Mouse (Mus musculus) heart, embryonic 11.5 days (tissue): Measurements from ENCODE around the gene Tmem56. TPM values are rescaled to one million over a fixed set of nuclear protein-coding genes. Genes with fewer than 3 reads are reported as not detected.

ENCODE experiments used
- ATAC-seq: fragments of 200-750 bp; cut with Nextera tagmentation; replicated peaks from 2 replicates; pipeline ENCODE4 v1.8.0; 2017; ENCODE audit warnings: moderate library complexity; ENCODE audit not compliant: insufficient number of reproducible peaks, low FRiP score, low TSS enrichment
- H3K27ac ChIP-seq: fragments of 300-500 bp; sonication (generic); 2 replicates; pipeline ENCODE4 v1.5.1; 2014; ENCODE audit warnings: mild to moderate bottlenecking, low read depth, low read length
- H3K27me3 ChIP-seq: fragments of 300-500 bp; sonication (generic); 2 replicates; pipeline ENCODE4 v1.6.1; 2014; ENCODE audit warnings: mild to moderate bottlenecking, low read length, mixed read lengths; ENCODE audit not compliant: control insufficient read depth, insufficient read depth
- H3K36me3 ChIP-seq: fragments of 300-500 bp; sonication (generic); 2 replicates; pipeline ENCODE4 v1.6.1; 2014; ENCODE audit warnings: mild to moderate bottlenecking, low read length, moderate library complexity, mixed read lengths; ENCODE audit not compliant: control insufficient read depth, insufficient read depth
- H3K4me1 ChIP-seq: fragments of 300-500 bp; sonication (generic); 2 replicates; pipeline ENCODE4 v1.6.1; 2014; ENCODE audit warnings: low read length; ENCODE audit not compliant: control insufficient read depth, insufficient read depth
- H3K4me2 ChIP-seq: fragments of 300-500 bp; sonication (generic); 2 replicates; pipeline ENCODE4 v1.6.1; 2014; ENCODE audit warnings: mild to moderate bottlenecking, moderate library complexity
- H3K4me3 ChIP-seq: fragments of 300-500 bp; sonication (generic); 2 replicates; pipeline ENCODE4 v1.5.1; 2014; ENCODE audit warnings: low read depth, low read length
- H3K9ac ChIP-seq: fragments of 300-500 bp; sonication (generic); 2 replicates; pipeline ENCODE4 v1.6.1; 2014; ENCODE audit warnings: mild to moderate bottlenecking, low read depth, low read length, moderate library complexity
- H3K9me3 ChIP-seq: fragments of 300-500 bp; sonication (generic); replicated peaks from 2 replicates; pipeline ENCODE4 v1.6.1; 2016; ENCODE audit warnings: low read length; ENCODE audit not compliant: control insufficient read depth
- WGBS: fragments of 180-500 bp; shearing (Covaris S2); extraction: QIAGEN DNeasy Blood & Tissue Kit; methylation state at CpG from one replicate; pipeline ENCODE4 v1.1.7; 2014; ENCODE audit not compliant: insufficient replicate concordance; 5-methylcytosine and 5-hydroxymethylcytosine counted together
- polyA plus RNA-seq: library from polyadenylated mRNA; unstranded; fragments of >200 nt; fragmentation: Nextera tagmentation; extraction: Ambion mirVana; gene quantifications from 2 replicates; pipeline ENCODE4 v1.2.1, GENCODE M21; 2014

Gene Tmem56
- polyA plus RNA-seq, 1 experiment from 2014 or later = 2.5 TPM

DNA sequence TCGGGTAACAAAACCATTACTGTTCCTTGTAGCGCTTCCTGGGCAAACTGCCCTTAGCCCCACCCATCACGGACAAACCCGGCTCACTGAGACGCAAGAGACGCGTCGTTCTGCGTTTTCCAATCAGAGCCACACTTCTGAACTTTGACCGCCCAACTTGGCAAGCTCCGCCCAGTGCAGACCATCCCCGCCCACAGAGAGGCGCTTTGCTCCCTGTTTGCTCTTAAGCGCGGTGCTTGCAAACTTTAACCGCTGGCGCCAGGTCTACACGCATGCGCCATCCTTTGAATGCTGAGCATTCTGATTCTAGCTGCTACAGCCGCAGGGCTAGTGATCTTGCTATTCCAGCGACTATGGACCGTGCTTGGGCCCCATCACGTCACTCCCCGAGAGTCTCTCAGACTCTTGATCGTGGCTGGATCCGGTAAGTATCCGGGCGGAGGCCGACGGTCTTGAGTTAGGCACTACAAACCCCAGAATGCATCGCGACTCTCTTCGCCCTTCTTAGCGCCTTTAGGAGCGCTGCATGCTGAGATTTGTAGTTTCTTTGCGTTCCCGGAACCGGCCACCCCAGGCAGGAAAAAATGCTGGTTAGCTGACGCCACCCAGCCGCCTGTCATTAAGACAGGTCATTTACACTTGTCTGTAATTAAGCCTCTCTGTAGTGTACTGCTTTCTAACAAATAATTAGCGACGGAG lies 8.8 kb upstream of the Tmem56 start, which contains the start of gene Alg14:
TSS of gene Alg14 (plus strand) at position 214 of the 699 bp plus-strand sequence.
- Histone ChIP-seq H3K27ac (peak within 1 kb of the TSS; percentile 95), H3K9me3 (no peaks in the 10 kb centered on the region), H3K4me1 (no peaks in the 10 kb centered on the region), H3K4me2 (peak within 1 kb of the TSS; percentile 71), H3K36me3 (no peaks in the 10 kb centered on the region), H3K4me3 (peak within 1 kb of the TSS; percentile 62), H3K27me3 (no peaks in the 10 kb centered on the region), H3K9ac (peak within 1 kb of the TSS; percentile 79)
- ATAC-seq = peak; percentile 96
- WGBS = under 1% methylated on average over 42 of the region's 42 CpGs

DNA sequence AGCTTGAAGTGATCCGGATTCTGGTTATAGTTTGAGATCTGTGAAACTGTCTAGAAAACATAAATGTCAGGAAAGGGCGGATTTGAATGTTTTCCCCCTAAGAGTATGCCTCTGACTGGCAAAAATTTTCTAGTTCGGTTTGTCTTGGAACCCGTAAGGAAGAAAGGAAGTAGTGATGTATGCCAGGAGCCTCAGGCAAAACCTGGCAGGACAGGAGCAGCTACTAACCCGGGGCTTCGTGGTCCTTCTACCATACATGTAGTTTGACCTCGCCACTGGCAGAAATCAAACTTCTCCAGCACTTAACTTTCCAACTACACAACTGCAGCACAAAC lies 8.3 kb upstream of the Tmem56 start:
- Histone ChIP-seq H3K27me3 (no peaks in the 10 kb centered on the region), H3K9me3 (no peaks in the 10 kb centered on the region), H3K4me1 (no peaks in the 10 kb centered on the region), H3K36me3 (no peaks in the 10 kb centered on the region), H3K4me2 (peak overlapping the region; percentile 71), H3K4me3 (peak overlapping the region; percentile 62), H3K9ac (peak overlapping the region; percentile 79), H3K27ac (peak overlapping the region; percentile 95)
- ATAC-seq = no peak
- WGBS = 8% methylated on average over 7 of the region's 7 CpGs

DNA sequence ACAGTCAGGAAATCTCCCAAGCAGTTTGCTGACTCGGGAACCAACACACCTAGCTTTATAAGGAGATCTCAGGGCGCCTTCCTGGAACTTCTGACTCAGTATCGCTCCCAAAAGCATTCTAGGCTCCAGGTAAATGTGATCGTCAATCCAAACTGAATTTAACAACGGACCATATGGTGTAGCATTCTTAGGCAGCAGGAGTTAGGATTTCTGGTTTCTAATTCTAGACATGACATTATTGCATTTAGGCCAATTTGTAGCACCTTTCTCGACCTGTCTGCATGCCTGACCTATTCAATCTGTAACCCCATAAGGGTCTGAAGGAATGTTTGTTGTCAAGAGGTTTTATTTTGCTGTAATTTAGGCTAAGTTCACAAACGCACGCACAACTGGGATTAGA lies 7.8 kb upstream of the Tmem56 start:
- Histone ChIP-seq H3K27me3 (no peaks in the 10 kb centered on the region), H3K36me3 (no peaks in the 10 kb centered on the region), H3K9me3 (no peaks in the 10 kb centered on the region), H3K4me3 (peak overlapping the region; percentile 62; the same call in 1 of the 2 replicates), H3K4me2 (peak overlapping the region; percentile 71), H3K4me1 (no peaks in the 10 kb centered on the region), H3K9ac (peak overlapping the region; percentile 79), H3K27ac (no peak overlapping the region)
- WGBS = 71% methylated on average over 8 of the region's 8 CpGs
- no peak for ATAC-seq

DNA sequence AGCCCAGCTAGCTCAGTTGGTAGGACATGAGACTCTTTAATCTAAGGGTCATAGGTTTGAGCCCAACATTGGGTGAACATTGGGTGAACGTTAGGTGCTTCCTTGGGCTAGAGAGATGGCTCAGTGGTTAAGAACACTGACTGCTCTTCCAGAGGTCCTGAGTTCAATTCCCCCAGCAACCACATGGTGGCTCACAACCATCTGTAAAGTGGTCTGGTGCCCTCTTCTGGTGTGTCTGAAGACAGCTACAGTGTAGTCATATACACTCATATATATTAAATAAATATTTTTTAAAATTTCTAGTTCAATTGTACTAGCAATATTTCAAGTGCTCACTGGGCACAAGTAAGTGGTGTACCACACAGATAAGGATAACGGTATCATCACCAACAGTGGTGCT lies 4.3 kb upstream of the Tmem56 start:
- no peak overlapping the region for H3K4me3 ChIP-seq
- 90% methylated on average over 2 of the region's 2 CpGs for WGBS
- no peaks in the 10 kb centered on the region for H3K9me3 ChIP-seq
- H3K4me2 ChIP-seq = no peak overlapping the region
- no peak overlapping the region for H3K27ac ChIP-seq
- no peaks in the 10 kb centered on the region for H3K4me1 ChIP-seq
- H3K27me3 ChIP-seq = no peaks in the 10 kb centered on the region
- no peak overlapping the region for H3K9ac ChIP-seq
- no peak for ATAC-seq
- no peaks in the 10 kb centered on the region for H3K36me3 ChIP-seq

DNA sequence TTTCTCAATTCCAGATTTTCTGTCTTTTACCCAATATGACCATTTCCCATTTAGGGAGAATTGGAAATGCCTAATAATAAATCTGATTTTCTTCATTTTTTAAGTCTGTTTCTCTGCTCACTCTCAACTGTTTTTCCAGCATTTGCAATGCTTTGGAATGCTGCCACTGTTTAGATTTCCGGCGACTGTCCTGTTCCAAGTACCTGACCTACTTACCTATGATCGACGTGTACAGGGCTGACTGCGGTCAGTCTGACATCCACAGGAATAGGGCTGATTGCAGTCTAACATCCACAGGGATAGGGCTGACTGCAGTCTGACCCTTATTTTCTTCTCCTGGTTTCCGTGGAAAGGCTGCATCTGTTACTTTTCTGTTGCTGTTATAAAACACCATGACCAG lies 2.3 kb upstream of the Tmem56 start:
- WGBS = 88% methylated on average over 6 of the region's 6 CpGs
- ATAC-seq = no peak
- H3K27me3 ChIP-seq = no peaks in the 10 kb centered on the region

DNA sequence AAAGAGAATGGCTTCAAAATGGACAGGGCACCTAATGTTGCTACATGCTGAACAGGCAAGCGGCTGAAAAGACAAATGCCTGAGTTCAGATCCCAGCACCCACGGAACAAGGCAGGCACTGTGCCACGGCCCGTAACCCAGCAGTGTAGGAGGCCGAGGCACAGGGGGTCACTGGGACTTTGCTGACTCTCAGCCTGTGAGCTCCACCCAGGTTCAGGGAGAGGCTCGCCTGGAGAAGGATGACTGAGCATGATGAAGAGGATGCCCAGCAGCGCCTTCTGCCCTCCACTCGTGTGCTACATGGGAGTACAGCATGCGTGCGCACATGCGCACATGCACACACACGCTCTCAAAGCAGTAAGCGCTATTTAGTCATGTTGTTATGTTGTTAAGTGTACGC lies 3.2 kb downstream of the Tmem56 start:
- Histone ChIP-seq H3K4me2 (no peak overlapping the region), H3K9me3 (no peaks in the 10 kb centered on the region), H3K9ac (no peak overlapping the region), H3K36me3 (no peaks in the 10 kb centered on the region), H3K4me1 (no peaks in the 10 kb centered on the region), H3K27me3 (no peaks in the 10 kb centered on the region), H3K4me3 (no peak overlapping the region), H3K27ac (no peak overlapping the region)
- ATAC-seq = no peak
- 84% methylated on average over 14 of the region's 14 CpGs for WGBS

More for the DNA sequence above, 2.3 kb upstream of the Tmem56 start:
- Histone ChIP-seq H3K36me3 (no peaks in the 10 kb centered on the region), H3K9me3 (no peaks in the 10 kb centered on the region), H3K4me2 (no peak overlapping the region), H3K4me1 (no peaks in the 10 kb centered on the region), H3K27ac (no peak overlapping the region), H3K9ac (no peak overlapping the region), H3K4me3 (no peak overlapping the region)

DNA sequence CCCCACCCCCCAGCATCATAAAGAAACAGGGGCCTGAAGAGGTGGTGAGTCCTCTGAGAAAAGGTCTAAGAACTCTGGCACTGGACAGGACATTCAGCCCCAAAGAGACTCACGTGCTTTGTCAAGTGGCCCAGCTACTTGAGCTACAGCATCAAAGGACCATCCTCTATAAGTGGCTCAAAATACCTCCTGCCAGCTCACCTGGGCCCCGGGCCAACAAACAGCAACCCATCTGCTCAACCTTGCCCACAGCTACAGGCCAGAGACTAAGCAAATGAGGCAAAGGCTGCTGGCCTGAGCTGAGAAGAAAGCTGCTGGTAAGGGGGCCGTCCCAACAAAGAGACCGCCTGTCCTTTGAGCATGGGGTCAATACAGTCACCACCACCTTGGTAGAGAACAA lies 5.3 kb downstream of the Tmem56 start:
- ATAC-seq = no peak
- no peak overlapping the region for H3K4me3 ChIP-seq

DNA sequence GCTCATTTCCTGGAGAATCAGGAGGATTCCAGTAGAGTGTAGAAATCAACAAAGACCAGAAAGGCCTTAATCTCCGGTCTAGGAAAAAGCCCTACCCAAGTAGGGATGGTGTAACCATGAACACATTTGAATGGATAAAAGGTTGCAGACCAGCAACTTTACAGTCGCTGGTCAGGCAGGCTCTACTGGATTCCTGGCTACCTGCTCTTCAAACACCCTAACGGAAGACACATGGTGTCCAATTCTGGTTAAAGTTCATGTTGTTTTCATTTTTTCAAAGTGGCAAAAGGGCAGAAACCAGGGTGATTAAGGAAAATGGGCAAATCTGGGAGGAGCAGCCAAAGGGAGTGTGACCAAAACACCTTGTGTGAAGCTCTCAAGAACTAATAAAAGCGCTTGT lies 5.9 kb downstream of the Tmem56 start:
- Histone ChIP-seq H3K27me3 (no peaks in the 10 kb centered on the region), H3K36me3 (no peaks in the 10 kb centered on the region), H3K4me3 (no peak overlapping the region), H3K9me3 (no peaks in the 10 kb centered on the region), H3K4me1 (no peaks in the 10 kb centered on the region), H3K9ac (no peak overlapping the region), H3K4me2 (no peak overlapping the region), H3K27ac (no peak overlapping the region)
- WGBS = 75% methylated on average over 4 of the region's 4 CpGs
- ATAC-seq = no peak

More for the DNA sequence above, 5.3 kb downstream of the Tmem56 start:
- H3K36me3 ChIP-seq = no peaks in the 10 kb centered on the region
- H3K9me3 ChIP-seq = no peaks in the 10 kb centered on the region
- H3K9ac ChIP-seq = no peak overlapping the region
- H3K27me3 ChIP-seq = no peaks in the 10 kb centered on the region
- no peaks in the 10 kb centered on the region for H3K4me1 ChIP-seq
- H3K4me2 ChIP-seq = no peak overlapping the region
- H3K27ac ChIP-seq = no peak overlapping the region
- 71% methylated on average over 4 of the region's 4 CpGs for WGBS

DNA sequence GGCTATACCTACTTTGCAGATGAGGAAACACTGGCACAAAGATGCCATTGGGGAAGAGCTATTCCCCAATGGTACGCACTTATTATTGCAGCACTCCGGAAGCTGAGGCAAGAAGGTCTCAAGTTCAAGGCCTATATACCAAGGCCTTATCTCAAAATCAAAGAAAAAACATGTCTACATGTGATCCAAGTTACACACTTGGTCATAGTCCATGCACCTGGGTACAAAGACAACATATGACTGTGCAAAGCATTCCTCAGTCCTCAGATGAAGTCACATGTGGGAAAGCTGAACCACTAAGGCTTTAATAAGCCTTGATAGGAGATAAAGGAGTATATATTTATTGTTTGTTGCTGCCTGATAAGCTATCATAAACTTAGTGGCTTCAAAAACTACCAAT lies 8.9 kb downstream of the Tmem56 start:
- Histone ChIP-seq H3K27me3 (no peaks in the 10 kb centered on the region), H3K27ac (no peak overlapping the region), H3K4me3 (no peak overlapping the region), H3K36me3 (no peaks in the 10 kb centered on the region), H3K9me3 (no peaks in the 10 kb centered on the region), H3K4me2 (no peak overlapping the region), H3K9ac (no peak overlapping the region), H3K4me1 (no peaks in the 10 kb centered on the region)
- WGBS = 92% methylated on average over 2 of the region's 2 CpGs
- no peak for ATAC-seq
